Mouse (Mus musculus): ENCODE data around the gene Herc3. TPM values are rescaled to one million over a fixed set of nuclear protein-coding genes. Genes with fewer than 3 reads are reported as not detected.
"Not testable (repeated sequence)": the region's sequence is repeated elsewhere in the genome, so short reads cannot be mapped to it uniquely, and the experiment has no call there.

Herc3 gene
- polyA plus RNA-seq (2012; ENCODE audit: insufficient read depth, insufficient read length, missing spikeins), result 23.5 and 25.7 TPM in 2 replicates

- Histone ChIP-seq H3K27ac (ENCODE audit: insufficient read depth, low read depth, low read length) (peak within 1 kb of the TSS; percentile 63), H3K4me3 (ENCODE audit: insufficient read depth, low read length) (peak within 1 kb of the TSS; percentile 95), H3K4me1 (ENCODE audit: control insufficient read depth, insufficient read depth, low read length) (peaks cover 14% of the 10 kb centered on the region)
- no peak for TF ChIP-seq CTCF (IDR thresholded peaks at IDR 0.05; ENCODE audit: low read depth, low read length)
- no peak for TF ChIP-seq POLR2A (IDR thresholded peaks at IDR 0.05; ENCODE audit: borderline replicate concordance, low read depth, low read length)
These were observed at the start of gene Herc3 for GRCm38 (mm10) chr6:58831232-58832009. TSS of gene Herc3 (plus strand) at chr6:58831465.

DNA sequence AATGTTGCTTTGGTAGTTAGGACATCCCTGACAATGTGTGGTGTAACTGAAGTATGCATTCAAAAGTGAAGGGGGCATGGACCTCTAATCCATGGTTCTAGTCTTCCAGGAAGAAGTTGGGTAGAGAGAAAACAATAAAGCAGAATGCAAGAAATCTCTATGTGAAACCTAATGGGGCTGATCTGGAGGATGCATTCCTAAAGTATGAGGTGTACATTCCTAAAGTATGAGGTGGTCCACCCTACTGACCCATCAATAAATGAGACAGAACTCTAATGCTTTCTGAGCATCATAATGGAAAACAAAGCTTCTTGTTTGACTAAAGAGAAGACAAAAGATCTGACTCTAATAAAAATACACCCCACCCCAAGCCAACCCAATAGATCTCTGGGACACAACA, 29.9 kb upstream of the Herc3 start:
- Histone ChIP-seq H3K4me1 (ENCODE audit: control insufficient read depth, insufficient read depth, low read length) (no peaks in the 10 kb centered on the region), H3K4me3 (ENCODE audit: insufficient read depth, low read length) (no peak overlapping the region), H3K27ac (ENCODE audit: insufficient read depth, low read depth, low read length) (no peak overlapping the region)
- TF ChIP-seq CTCF (IDR thresholded peaks at IDR 0.05; ENCODE audit: low read depth, low read length), result no peak
- TF ChIP-seq POLR2A (IDR thresholded peaks at IDR 0.05; ENCODE audit: borderline replicate concordance, low read depth, low read length), result no peak

DNA sequence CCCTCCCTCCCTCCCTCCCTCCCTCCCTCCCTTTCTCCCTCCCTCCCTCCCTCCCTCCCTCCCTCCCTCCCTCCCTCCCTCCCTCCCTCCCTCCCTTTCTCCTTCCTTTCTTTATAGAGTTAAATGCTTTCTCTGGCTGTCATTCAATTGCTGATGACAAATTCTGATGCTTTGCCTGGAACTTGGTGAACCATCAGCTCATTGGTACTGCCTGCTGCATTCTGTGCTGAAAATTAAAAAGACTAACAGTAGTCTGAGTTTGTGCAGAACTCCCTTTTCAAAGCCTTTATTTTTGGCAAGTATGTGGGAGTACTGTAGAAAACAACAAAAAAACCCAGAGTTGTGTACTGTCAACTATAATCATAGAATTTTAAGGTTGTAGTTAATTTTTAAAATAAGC, 16.9 kb upstream of the Herc3 start:
- Histone ChIP-seq H3K4me3 (ENCODE audit: insufficient read depth, low read length) (no peak overlapping the region), H3K4me1 (ENCODE audit: control insufficient read depth, insufficient read depth, low read length) (no peaks in the 10 kb centered on the region), H3K27ac (ENCODE audit: insufficient read depth, low read depth, low read length) (no peak overlapping the region)
- TF ChIP-seq POLR2A (IDR thresholded peaks at IDR 0.05; ENCODE audit: borderline replicate concordance, low read depth, low read length) (no peak), CTCF (IDR thresholded peaks at IDR 0.05; ENCODE audit: low read depth, low read length) (no peak)

DNA sequence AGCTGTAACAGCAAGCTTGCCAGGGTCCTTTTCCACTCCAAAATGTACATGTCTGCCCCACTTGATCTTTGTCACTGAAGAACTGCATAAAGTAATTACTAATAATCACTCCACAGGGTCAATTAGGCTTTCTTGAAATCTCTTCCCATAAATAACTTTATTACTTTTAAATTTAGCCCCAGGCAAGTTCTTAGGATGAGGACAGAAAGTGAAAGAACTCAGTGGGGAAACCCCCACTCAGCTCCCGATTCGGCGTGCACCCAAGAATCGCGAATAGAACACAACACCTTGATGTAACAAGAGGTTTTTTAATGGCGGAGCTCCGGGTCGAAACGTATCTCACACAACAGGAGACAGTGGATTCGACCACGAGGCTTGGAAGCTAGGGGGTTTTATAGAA, 14.2 kb upstream of the Herc3 start:
- not testable (repeated sequence) for H3K4me1 ChIP-seq (ENCODE audit: control insufficient read depth, insufficient read depth, low read length); H3K4me3 ChIP-seq (ENCODE audit: insufficient read depth, low read length); H3K27ac ChIP-seq (ENCODE audit: insufficient read depth, low read depth, low read length)

DNA sequence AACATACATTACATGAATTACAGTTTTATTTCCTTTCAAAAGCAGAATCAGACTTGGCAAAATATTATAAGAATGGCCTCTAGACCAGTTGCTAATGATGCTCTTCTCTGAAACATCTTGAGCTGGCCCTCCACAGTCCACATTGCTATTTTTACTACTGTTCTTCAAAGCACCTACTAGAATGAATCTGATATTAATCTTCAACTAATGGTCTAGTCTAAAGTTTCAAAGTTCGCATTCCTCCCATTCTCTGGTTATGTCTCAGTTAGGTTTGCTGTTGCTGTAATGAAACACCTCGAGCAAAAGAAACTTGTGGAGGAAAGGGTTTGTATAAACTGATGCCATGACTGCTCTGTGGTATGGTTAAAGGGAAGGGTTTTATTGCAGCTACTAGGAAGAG, 5.6 kb upstream of the Herc3 start:
- 0 out of 2 replicates have a peak, but pooled peaks cover 4% of the 10 kb centered on the region for H3K4me1 ChIP-seq (ENCODE audit: control insufficient read depth, insufficient read depth, low read length)
- H3K27ac ChIP-seq (ENCODE audit: insufficient read depth, low read depth, low read length), result no peak overlapping the region
- no peak overlapping the region for H3K4me3 ChIP-seq (ENCODE audit: insufficient read depth, low read length)
- no peak for TF ChIP-seq CTCF (IDR thresholded peaks at IDR 0.05; ENCODE audit: low read depth, low read length)
- no peak for TF ChIP-seq POLR2A (IDR thresholded peaks at IDR 0.05; ENCODE audit: borderline replicate concordance, low read depth, low read length)

DNA sequence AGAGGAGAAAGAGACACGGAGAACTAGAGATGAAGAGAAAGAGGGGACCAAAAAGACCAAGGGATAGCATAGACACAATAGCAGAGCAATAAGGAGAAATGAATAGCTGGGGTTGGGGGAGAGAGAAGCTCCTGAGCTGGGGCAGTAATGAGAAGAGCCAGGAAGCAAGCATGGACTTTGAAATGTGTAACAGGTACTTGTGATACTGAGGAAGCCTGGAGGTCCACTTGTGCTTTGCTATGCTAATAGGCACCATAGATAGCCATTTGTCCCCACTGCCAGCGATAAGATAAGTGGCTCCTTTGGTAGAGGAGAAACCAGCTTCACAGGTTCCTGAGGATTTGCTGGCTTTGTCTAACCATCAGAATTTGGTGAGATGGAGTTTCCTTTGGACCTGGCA, 5.2 kb upstream of the Herc3 start:
- H3K4me3 ChIP-seq (ENCODE audit: insufficient read depth, low read length), result no peak overlapping the region
- no peak overlapping the region for H3K27ac ChIP-seq (ENCODE audit: insufficient read depth, low read depth, low read length)
- H3K4me1 ChIP-seq (ENCODE audit: control insufficient read depth, insufficient read depth, low read length), result peaks cover 4% of the 10 kb centered on the region; the same call in 1 of the 2 replicates
- TF ChIP-seq POLR2A (IDR thresholded peaks at IDR 0.05; ENCODE audit: borderline replicate concordance, low read depth, low read length) (no peak), CTCF (IDR thresholded peaks at IDR 0.05; ENCODE audit: low read depth, low read length) (no peak)

DNA sequence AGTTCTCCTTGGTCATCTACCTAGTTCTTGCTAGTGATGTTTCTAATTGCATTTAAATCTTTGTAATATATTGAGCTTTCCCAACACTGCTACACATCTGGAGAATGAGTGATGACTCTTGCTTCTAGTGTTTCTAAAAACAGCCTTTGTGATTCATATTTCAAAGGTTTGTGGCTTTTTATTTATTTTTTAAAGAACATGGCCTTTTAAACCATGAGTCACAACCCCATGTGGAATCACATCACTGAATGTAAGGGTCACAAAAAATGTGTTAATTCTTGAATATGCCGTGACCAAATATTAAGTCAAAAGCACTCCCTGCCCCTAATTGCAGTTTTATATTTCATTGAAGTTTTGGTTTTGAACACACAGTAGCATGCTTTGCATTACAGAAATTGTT, 2.7 kb upstream of the Herc3 start:
- TF ChIP-seq CTCF (IDR thresholded peaks at IDR 0.05; ENCODE audit: low read depth, low read length) (no peak), POLR2A (IDR thresholded peaks at IDR 0.05; ENCODE audit: borderline replicate concordance, low read depth, low read length) (no peak)
- H3K4me1 ChIP-seq (ENCODE audit: control insufficient read depth, insufficient read depth, low read length), result peaks cover 7% of the 10 kb centered on the region
- H3K4me3 ChIP-seq (ENCODE audit: insufficient read depth, low read length), result no peak overlapping the region
- H3K27ac ChIP-seq (ENCODE audit: insufficient read depth, low read depth, low read length), result no peak overlapping the region

GRCm38 (mm10) chr6:58830840-58831231, 429 bp upstream of the Herc3 start:
- Histone ChIP-seq H3K4me3 (ENCODE audit: insufficient read depth, low read length) (peak overlapping the region; percentile 64), H3K27ac (ENCODE audit: insufficient read depth, low read depth, low read length) (no peak overlapping the region), H3K4me1 (ENCODE audit: control insufficient read depth, insufficient read depth, low read length) (peaks cover 12% of the 10 kb centered on the region)
- no peak for TF ChIP-seq POLR2A (IDR thresholded peaks at IDR 0.05; ENCODE audit: borderline replicate concordance, low read depth, low read length)
- no peak for TF ChIP-seq CTCF (IDR thresholded peaks at IDR 0.05; ENCODE audit: low read depth, low read length)

DNA sequence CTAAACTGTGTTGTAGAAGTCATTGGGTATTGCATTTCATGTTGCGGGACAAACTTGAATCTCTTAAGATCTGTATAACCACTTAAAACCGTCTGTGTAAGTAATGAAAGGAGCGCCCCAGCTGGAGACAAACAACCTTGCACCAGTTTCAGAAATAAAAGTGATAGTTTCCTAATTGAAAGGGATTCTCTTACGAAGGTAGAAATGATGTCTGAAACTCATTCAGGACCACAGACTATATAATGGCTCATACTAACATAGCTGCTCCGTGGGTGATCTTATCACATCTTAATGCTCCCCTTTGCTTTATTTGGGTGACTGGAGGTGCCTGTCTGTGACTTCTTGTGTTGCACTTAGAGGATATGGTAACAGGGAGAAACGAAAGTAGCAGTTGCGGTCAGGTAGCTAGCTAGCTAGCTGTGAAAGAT, 1.3 kb downstream of the Herc3 start:
- H3K4me1 ChIP-seq (ENCODE audit: control insufficient read depth, insufficient read depth, low read length), result peaks cover 14% of the 10 kb centered on the region
- peak overlapping the region; percentile 95; the same call in 1 of the 2 replicates for H3K4me3 ChIP-seq (ENCODE audit: insufficient read depth, low read length)
- TF ChIP-seq POLR2A (IDR thresholded peaks at IDR 0.05; ENCODE audit: borderline replicate concordance, low read depth, low read length), result no peak
- TF ChIP-seq CTCF (IDR thresholded peaks at IDR 0.05; ENCODE audit: low read depth, low read length), result no peak
- H3K27ac ChIP-seq (ENCODE audit: insufficient read depth, low read depth, low read length), result no peak overlapping the region

DNA sequence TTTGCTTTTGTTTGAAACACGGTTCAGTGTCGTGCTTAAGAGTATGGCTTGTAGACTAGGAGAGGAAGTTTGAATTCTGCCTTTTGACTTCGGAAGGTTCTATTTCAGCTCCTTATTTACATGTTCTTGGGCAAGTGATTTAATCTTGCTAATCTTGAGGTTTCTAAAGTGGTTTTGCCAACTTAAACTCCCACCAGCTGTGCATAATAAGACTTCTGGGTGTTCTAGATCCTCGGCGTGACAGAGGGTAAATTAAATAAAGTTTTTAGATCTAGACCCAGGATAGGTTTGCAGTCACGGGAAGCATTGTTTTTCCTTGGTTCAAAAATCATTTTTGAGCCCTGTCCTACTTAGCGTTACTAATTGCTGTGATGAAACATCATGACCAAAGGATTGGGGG, 3.2 kb downstream of the Herc3 start:
- Histone ChIP-seq H3K4me3 (ENCODE audit: insufficient read depth, low read length) (no peak overlapping the region), H3K4me1 (ENCODE audit: control insufficient read depth, insufficient read depth, low read length) (peaks cover 11% of the 10 kb centered on the region), H3K27ac (ENCODE audit: insufficient read depth, low read depth, low read length) (no peak overlapping the region)
- TF ChIP-seq CTCF (IDR thresholded peaks at IDR 0.05; ENCODE audit: low read depth, low read length) (no peak), POLR2A (IDR thresholded peaks at IDR 0.05; ENCODE audit: borderline replicate concordance, low read depth, low read length) (no peak)

All from bone marrow macrophage, adult 2 months (primary cell).